Mouse (Mus musculus): Measurements from ENCODE around the gene Map2k5. TPM values are rescaled to one million over a fixed set of nuclear protein-coding genes. Genes with fewer than 3 reads are reported as not detected.

Map2k5 gene
- polyA plus RNA-seq, 1 experiment from 2014 or later = 37.2 TPM

GRCm38 (mm10) chr9:63338716-63339115, 39.0 kb downstream of the Map2k5 start:
- H3K4me2 ChIP-seq (replicated peaks) = no peak overlapping the region
- H3K9ac ChIP-seq = no peak overlapping the region
- 36% methylated on average over 6 of the region's 6 CpGs for WGBS
- no peak overlapping the region for H3K27ac ChIP-seq
- H3K27me3 ChIP-seq = no peaks in the 10 kb centered on the region
- peaks cover 15% of the 10 kb centered on the region for H3K4me1 ChIP-seq
- H3K9me3 ChIP-seq = no peaks in the 10 kb centered on the region
- H3K4me3 ChIP-seq = no peak overlapping the region
- peaks cover 46% of the 10 kb centered on the region for H3K36me3 ChIP-seq
- ATAC-seq (ENCODE audit: low FRiP score, low read depth) = no peak

GRCm38 (mm10) chr9:63335816-63336215, 41.9 kb downstream of the Map2k5 start:
- H3K9ac ChIP-seq = no peak overlapping the region
- no peaks in the 10 kb centered on the region for H3K27me3 ChIP-seq
- H3K9me3 ChIP-seq = no peaks in the 10 kb centered on the region
- H3K4me3 ChIP-seq = no peak overlapping the region
- H3K27ac ChIP-seq = no peak overlapping the region
- peaks cover 15% of the 10 kb centered on the region for H3K4me1 ChIP-seq
- WGBS = 95% methylated on average over 4 of the region's 4 CpGs
- ATAC-seq (ENCODE audit: low FRiP score, low read depth) = no peak
- no peak overlapping the region for H3K4me2 ChIP-seq (replicated peaks)
- peaks cover 61% of the 10 kb centered on the region for H3K36me3 ChIP-seq

- Histone ChIP-seq H3K27me3 (no peaks in the 10 kb centered on the region), H3K4me3 (no peak overlapping the region), H3K36me3 (peaks cover 86% of the 10 kb centered on the region), H3K4me1 (no peaks in the 10 kb centered on the region), H3K27ac (no peak overlapping the region), H3K4me2 (replicated peaks) (no peak overlapping the region), H3K9ac (no peak overlapping the region), H3K9me3 (no peaks in the 10 kb centered on the region)
- no peak for ATAC-seq (ENCODE audit: low FRiP score, low read depth)
- WGBS = 95% methylated on average over 2 of the region's 2 CpGs
These were observed 44.6 kb downstream of the Map2k5 start for GRCm38 (mm10) chr9:63333074-63333473.

- Histone ChIP-seq H3K27me3 (no peaks in the 10 kb centered on the region), H3K9ac (no peak overlapping the region), H3K4me3 (no peak overlapping the region), H3K9me3 (no peaks in the 10 kb centered on the region), H3K36me3 (peaks cover 79% of the 10 kb centered on the region), H3K27ac (no peak overlapping the region), H3K4me1 (no peaks in the 10 kb centered on the region), H3K4me2 (replicated peaks) (no peak overlapping the region)
- WGBS = 96% methylated on average over 6 of the region's 6 CpGs
- no peak for ATAC-seq (ENCODE audit: low FRiP score, low read depth)
These were observed 46.5 kb downstream of the Map2k5 start for GRCm38 (mm10) chr9:63331246-63331645.

- ATAC-seq (ENCODE audit: low FRiP score, low read depth) = no peak
- H3K27me3 ChIP-seq = no peaks in the 10 kb centered on the region
- H3K4me1 ChIP-seq = no peaks in the 10 kb centered on the region
- no peak overlapping the region for H3K9ac ChIP-seq
- 82% methylated on average over 15 of the region's 15 CpGs for WGBS
- no peak overlapping the region for H3K27ac ChIP-seq
- H3K4me2 ChIP-seq (replicated peaks) = no peak overlapping the region
- peaks cover 68% of the 10 kb centered on the region for H3K36me3 ChIP-seq
- no peak overlapping the region for H3K4me3 ChIP-seq
- H3K9me3 ChIP-seq = no peaks in the 10 kb centered on the region
These were observed 48.6 kb downstream of the Map2k5 start for GRCm38 (mm10) chr9:63328958-63329685.

GRCm38 (mm10) chr9:63315231-63315630, 62.5 kb downstream of the Map2k5 start:
- no peak overlapping the region for H3K9ac ChIP-seq
- H3K9me3 ChIP-seq = no peaks in the 10 kb centered on the region
- H3K4me1 ChIP-seq = peaks cover 16% of the 10 kb centered on the region
- no peak overlapping the region for H3K27ac ChIP-seq
- H3K4me2 ChIP-seq (replicated peaks) = no peak overlapping the region
- no peak for ATAC-seq (ENCODE audit: low FRiP score, low read depth)
- peaks cover 23% of the 10 kb centered on the region for H3K36me3 ChIP-seq
- H3K27me3 ChIP-seq = no peaks in the 10 kb centered on the region
- H3K4me3 ChIP-seq = no peak overlapping the region

GRCm38 (mm10) chr9:63314126-63314525, 63.6 kb downstream of the Map2k5 start:
- peaks cover 16% of the 10 kb centered on the region for H3K36me3 ChIP-seq
- H3K27me3 ChIP-seq = no peaks in the 10 kb centered on the region
- H3K4me1 ChIP-seq = peaks cover 21% of the 10 kb centered on the region
- H3K9me3 ChIP-seq = no peaks in the 10 kb centered on the region
- ATAC-seq (ENCODE audit: low FRiP score, low read depth) = no peak
- no peak overlapping the region for H3K27ac ChIP-seq
- H3K9ac ChIP-seq = no peak overlapping the region
- 70% methylated on average over 4 of the region's 4 CpGs for WGBS
- no peak overlapping the region for H3K4me3 ChIP-seq
- no peak overlapping the region for H3K4me2 ChIP-seq (replicated peaks)

GRCm38 (mm10) chr9:63309956-63310355, 67.7 kb downstream of the Map2k5 start:
- H3K27me3 ChIP-seq = no peaks in the 10 kb centered on the region
- peaks cover 13% of the 10 kb centered on the region for H3K36me3 ChIP-seq
- peaks cover 30% of the 10 kb centered on the region for H3K4me1 ChIP-seq
- H3K9ac ChIP-seq = no peak overlapping the region
- no peak overlapping the region for H3K4me2 ChIP-seq (replicated peaks)
- H3K4me3 ChIP-seq = no peak overlapping the region
- 89% methylated on average over 6 of the region's 6 CpGs for WGBS
- H3K9me3 ChIP-seq = no peaks in the 10 kb centered on the region
- no peak for ATAC-seq (ENCODE audit: low FRiP score, low read depth)
- H3K27ac ChIP-seq = no peak overlapping the region

- Histone ChIP-seq H3K36me3 (peaks cover 7% of the 10 kb centered on the region; the same call in 1 of the 2 replicates), H3K4me2 (replicated peaks) (no peak overlapping the region), H3K27ac (no peak overlapping the region; the same call in 1 of the 2 replicates), H3K9me3 (no peaks in the 10 kb centered on the region), H3K4me1 (peaks cover 30% of the 10 kb centered on the region), H3K27me3 (no peaks in the 10 kb centered on the region), H3K9ac (no peak overlapping the region), H3K4me3 (no peak overlapping the region)
- 0 out of 2 replicates have a peak, but pooled peaks have one; percentile 36 for ATAC-seq (ENCODE audit: low FRiP score, low read depth)
- 28% methylated on average over 5 of the region's 5 CpGs for WGBS
These were observed 68.7 kb downstream of the Map2k5 start for GRCm38 (mm10) chr9:63309008-63309407.

GRCm38 (mm10) chr9:63308441-63308840, 69.3 kb downstream of the Map2k5 start:
- Histone ChIP-seq H3K9me3 (no peaks in the 10 kb centered on the region), H3K27ac (no peak overlapping the region)
- 72% methylated on average over 4 of the region's 4 CpGs for WGBS

GRCm38 (mm10) chr9:63302511-63302910, 75.2 kb downstream of the Map2k5 start:
- H3K4me1 ChIP-seq = no peaks in the 10 kb centered on the region
- H3K27me3 ChIP-seq = no peaks in the 10 kb centered on the region
- no peak for ATAC-seq (ENCODE audit: low FRiP score, low read depth)
- H3K9ac ChIP-seq = no peak overlapping the region
- 78% methylated on average over 4 of the region's 4 CpGs for WGBS
- no peak overlapping the region for H3K4me2 ChIP-seq (replicated peaks)
- H3K27ac ChIP-seq = peak overlapping the region; percentile 22; the same call in 1 of the 2 replicates
- H3K9me3 ChIP-seq = peaks cover 7% of the 10 kb centered on the region; the same call in 1 of the 2 replicates
- H3K4me3 ChIP-seq = no peak overlapping the region
- peaks cover 45% of the 10 kb centered on the region for H3K36me3 ChIP-seq

More at GRCm38 (mm10) chr9:63308441-63308840, 69.3 kb downstream of the Map2k5 start:
- no peak for ATAC-seq (ENCODE audit: low FRiP score, low read depth)
- H3K27me3 ChIP-seq = no peaks in the 10 kb centered on the region
- no peak overlapping the region for H3K4me2 ChIP-seq (replicated peaks)
- no peak overlapping the region for H3K9ac ChIP-seq
- peaks cover 30% of the 10 kb centered on the region for H3K4me1 ChIP-seq
- peaks cover 11% of the 10 kb centered on the region; the same call in 1 of the 2 replicates for H3K36me3 ChIP-seq
- no peak overlapping the region for H3K4me3 ChIP-seq

- peaks cover 31% of the 10 kb centered on the region for H3K4me1 ChIP-seq
- no peaks in the 10 kb centered on the region for H3K27me3 ChIP-seq
- H3K4me3 ChIP-seq = no peak overlapping the region
- no peak overlapping the region for H3K9ac ChIP-seq
- H3K36me3 ChIP-seq = peaks cover 34% of the 10 kb centered on the region
- H3K4me2 ChIP-seq (replicated peaks) = no peak overlapping the region
- 97% methylated on average over 3 of the region's 3 CpGs for whole genome bisulfite sequencing
- ATAC-seq (ENCODE audit: low FRiP score, low read depth) = no peak
- peaks cover 7% of the 10 kb centered on the region; the same call in 1 of the 2 replicates for H3K9me3 ChIP-seq
- no peak overlapping the region for H3K27ac ChIP-seq
These were observed 79.0 kb downstream of the Map2k5 start for GRCm38 (mm10) chr9:63298656-63299055.

- ATAC-seq (ENCODE audit: low FRiP score, low read depth) = no peak
- H3K27me3 ChIP-seq = no peaks in the 10 kb centered on the region
- no peak overlapping the region for H3K4me3 ChIP-seq
- WGBS = 39% methylated on average over 7 of the region's 7 CpGs
- peaks cover 26% of the 10 kb centered on the region for H3K36me3 ChIP-seq
- peaks cover 7% of the 10 kb centered on the region; the same call in 1 of the 2 replicates for H3K9me3 ChIP-seq
- H3K4me1 ChIP-seq = peaks cover 31% of the 10 kb centered on the region
- H3K27ac ChIP-seq = no peak overlapping the region
- H3K9ac ChIP-seq = no peak overlapping the region
- H3K4me2 ChIP-seq (replicated peaks) = no peak overlapping the region
These were observed 82.1 kb downstream of the Map2k5 start for GRCm38 (mm10) chr9:63295551-63295958.
